Mouse (Mus musculus) forebrain, embryonic 15.5 days (tissue): Measurements from ENCODE around the gene Hspb8. TPM values are rescaled to one million over a fixed set of nuclear protein-coding genes. Genes with fewer than 3 reads are reported as not detected.
A peak's percentile ranks its signal among the peaks of the same experiment; 100 is the strongest.
"Not testable (repeated sequence)": the region's sequence is repeated elsewhere in the genome, so short reads cannot be mapped to it uniquely, and the experiment has no call there.

ENCODE experiments used
- ATAC-seq: fragments of 200-750 bp; cut with Nextera tagmentation; replicated peaks from 2 replicates; pipeline ENCODE4 v1.8.0; 2017; ENCODE audit warnings: mild to moderate bottlenecking, moderate TSS enrichment, moderate library complexity
- H3K27ac ChIP-seq: fragments of 300-500 bp; sonication (generic); replicated peaks from 2 replicates; pipeline ENCODE4 v1.5.1; 2015; ENCODE audit warnings: mild to moderate bottlenecking, inconsistent platforms
- H3K27me3 ChIP-seq: fragments of 300-500 bp; sonication (generic); 2 replicates; pipeline ENCODE4 v1.6.1; 2015; ENCODE audit warnings: inconsistent platforms
- H3K36me3 ChIP-seq: fragments of 300-500 bp; sonication (generic); 2 replicates; pipeline ENCODE4 v1.6.1; 2015; ENCODE audit warnings: mild to moderate bottlenecking, inconsistent platforms
- H3K4me1 ChIP-seq: fragments of 300-500 bp; sonication (generic); 2 replicates; pipeline ENCODE4 v1.6.1; 2015; ENCODE audit warnings: inconsistent platforms
- H3K4me2 ChIP-seq: fragments of 300-500 bp; sonication (generic); replicated peaks from 2 replicates; pipeline ENCODE4 v1.6.1; 2015; ENCODE audit warnings: mild to moderate bottlenecking, inconsistent platforms
- H3K4me3 ChIP-seq: fragments of 300-500 bp; sonication (generic); 2 replicates; pipeline ENCODE4 v1.5.1; 2015; ENCODE audit warnings: mild to moderate bottlenecking, inconsistent platforms
- H3K9ac ChIP-seq: fragments of 300-500 bp; sonication (generic); replicated peaks from 2 replicates; pipeline ENCODE4 v1.6.1; 2015; ENCODE audit warnings: mild to moderate bottlenecking, inconsistent platforms
- H3K9me3 ChIP-seq: fragments of 300-500 bp; sonication (generic); 2 replicates; pipeline ENCODE4 v1.6.1; 2016; ENCODE audit warnings: inconsistent platforms
- WGBS: fragments of 180-500 bp; shearing (Covaris S2); methylation state at CpG from one replicate; pipeline ENCODE4 v1.1.7; 2015; ENCODE audit warnings: mixed read lengths; 5-methylcytosine and 5-hydroxymethylcytosine counted together
- polyA plus RNA-seq: library from polyadenylated mRNA; unstranded; fragments of >200 nt; fragmentation: Nextera tagmentation; extraction: Ambion mirVana; gene quantifications from 2 replicates; pipeline ENCODE4 v1.2.1, GENCODE M21; 2015

Hspb8 gene
- polyA plus RNA-seq, 1 experiment from 2014 or later, result 5.6 TPM

- H3K4me2 ChIP-seq, result no peak overlapping the region
- WGBS, result 60% methylated on average over 10 of the region's 10 CpGs
- no peaks in the 10 kb centered on the region for H3K27me3 ChIP-seq
- no peak overlapping the region for H3K27ac ChIP-seq
- H3K4me3 ChIP-seq, result no peak overlapping the region
- peaks cover 42% of the 10 kb centered on the region for H3K4me1 ChIP-seq
- H3K9ac ChIP-seq, result no peak overlapping the region
- ATAC-seq, result no peak
- no peaks in the 10 kb centered on the region for H3K9me3 ChIP-seq
- H3K36me3 ChIP-seq, result peaks cover 24% of the 10 kb centered on the region; the same call in 1 of the 2 replicates
Observed at GRCm38 (mm10) chr5:116445634-116446367, 23.1 kb upstream of the Hspb8 start.

GRCm38 (mm10) chr5:116444517-116444916 is 21.9 kb upstream of the Hspb8 start:
- no peaks in the 10 kb centered on the region for H3K9me3 ChIP-seq
- H3K36me3 ChIP-seq, result peaks cover 20% of the 10 kb centered on the region; the same call in 1 of the 2 replicates
- H3K27ac ChIP-seq, result peak overlapping the region; percentile 84
- 63% methylated on average over 27 of the region's 27 CpGs for WGBS
- no peak overlapping the region for H3K4me2 ChIP-seq
- H3K4me1 ChIP-seq, result peaks cover 40% of the 10 kb centered on the region
- no peak for ATAC-seq
- H3K27me3 ChIP-seq, result no peaks in the 10 kb centered on the region
- H3K4me3 ChIP-seq, result no peak overlapping the region
- no peak overlapping the region for H3K9ac ChIP-seq

GRCm38 (mm10) chr5:116443459-116443940 is 20.8 kb upstream of the Hspb8 start:
- Histone ChIP-seq H3K4me1 (peaks cover 31% of the 10 kb centered on the region), H3K4me3 (no peak overlapping the region), H3K27me3 (no peaks in the 10 kb centered on the region), H3K27ac (peak overlapping the region; percentile 84), H3K9me3 (no peaks in the 10 kb centered on the region), H3K9ac (no peak overlapping the region), H3K36me3 (peaks cover 20% of the 10 kb centered on the region; the same call in 1 of the 2 replicates), H3K4me2 (no peak overlapping the region)
- peak; percentile 44; the same call in 1 of the 2 replicates for ATAC-seq
- WGBS, result 49% methylated on average over 8 of the region's 8 CpGs

- no peak overlapping the region for H3K9ac ChIP-seq
- 78% methylated on average over 7 of the region's 7 CpGs for WGBS
Observed at GRCm38 (mm10) chr5:116442697-116443458, 20.2 kb upstream of the Hspb8 start.

GRCm38 (mm10) chr5:116440251-116440650 is 17.6 kb upstream of the Hspb8 start:
- Histone ChIP-seq H3K27me3 (no peaks in the 10 kb centered on the region), H3K36me3 (peaks cover 15% of the 10 kb centered on the region; the same call in 1 of the 2 replicates), H3K27ac (no peak overlapping the region), H3K9ac (no peak overlapping the region), H3K9me3 (no peaks in the 10 kb centered on the region), H3K4me1 (peaks cover 27% of the 10 kb centered on the region), H3K4me3 (no peak overlapping the region), H3K4me2 (no peak overlapping the region)
- 58% methylated on average over 4 of the region's 4 CpGs for WGBS
- no peak for ATAC-seq

More at GRCm38 (mm10) chr5:116442697-116443458, 20.2 kb upstream of the Hspb8 start:
- no peak overlapping the region for H3K4me2 ChIP-seq
- H3K4me1 ChIP-seq, result peaks cover 31% of the 10 kb centered on the region
- H3K27me3 ChIP-seq, result no peaks in the 10 kb centered on the region
- no peak for ATAC-seq
- H3K9me3 ChIP-seq, result no peaks in the 10 kb centered on the region
- no peak overlapping the region for H3K4me3 ChIP-seq
- H3K27ac ChIP-seq, result peak overlapping the region; percentile 84
- H3K36me3 ChIP-seq, result peaks cover 20% of the 10 kb centered on the region; the same call in 1 of the 2 replicates

GRCm38 (mm10) chr5:116438328-116438727 is 15.7 kb upstream of the Hspb8 start:
- 31% methylated on average over 4 of the region's 4 CpGs for WGBS
- no peak overlapping the region for H3K4me3 ChIP-seq
- H3K4me1 ChIP-seq, result peaks cover 17% of the 10 kb centered on the region
- ATAC-seq, result no peak
- no peaks in the 10 kb centered on the region for H3K27me3 ChIP-seq
- H3K4me2 ChIP-seq, result no peak overlapping the region
- H3K9ac ChIP-seq, result no peak overlapping the region
- H3K9me3 ChIP-seq, result no peaks in the 10 kb centered on the region
- H3K36me3 ChIP-seq, result 0 out of 2 replicates have a peak, but pooled peaks cover 2% of the 10 kb centered on the region
- no peak overlapping the region for H3K27ac ChIP-seq

- no peaks in the 10 kb centered on the region for H3K36me3 ChIP-seq
- no peak overlapping the region for H3K9ac ChIP-seq
- no peak overlapping the region for H3K4me3 ChIP-seq
- peaks cover 10% of the 10 kb centered on the region for H3K4me1 ChIP-seq
- H3K9me3 ChIP-seq, result no peaks in the 10 kb centered on the region
- H3K4me2 ChIP-seq, result no peak overlapping the region
- ATAC-seq, result peak; percentile 56; the same call in 1 of the 2 replicates
- no peaks in the 10 kb centered on the region for H3K27me3 ChIP-seq
- no peak overlapping the region for H3K27ac ChIP-seq
Observed at GRCm38 (mm10) chr5:116436117-116436516, 13.5 kb upstream of the Hspb8 start.

- Histone ChIP-seq H3K4me3 (no peak overlapping the region), H3K27me3 (no peaks in the 10 kb centered on the region), H3K9me3 (no peaks in the 10 kb centered on the region), H3K36me3 (no peaks in the 10 kb centered on the region), H3K9ac (no peak overlapping the region), H3K4me2 (no peak overlapping the region), H3K27ac (no peak overlapping the region), H3K4me1 (peaks cover 10% of the 10 kb centered on the region)
- ATAC-seq, result 0 out of 2 replicates have a peak, but pooled peaks have one; percentile 34
- 48% methylated on average over 13 of the region's 13 CpGs for WGBS
Observed at GRCm38 (mm10) chr5:116434976-116435850, 12.5 kb upstream of the Hspb8 start.

- Histone ChIP-seq H3K27me3 (no peaks in the 10 kb centered on the region), H3K36me3 (no peaks in the 10 kb centered on the region), H3K4me2 (no peak overlapping the region), H3K9me3 (no peaks in the 10 kb centered on the region), H3K27ac (no peak overlapping the region), H3K4me3 (no peak overlapping the region), H3K4me1 (peaks cover 10% of the 10 kb centered on the region), H3K9ac (no peak overlapping the region)
- WGBS, result 54% methylated on average over 7 of the region's 7 CpGs
- no peak for ATAC-seq
Observed at GRCm38 (mm10) chr5:116432871-116433270, 10.2 kb upstream of the Hspb8 start.

GRCm38 (mm10) chr5:116426701-116427100 is 4.0 kb upstream of the Hspb8 start:
- Histone ChIP-seq H3K4me3 (no peak overlapping the region), H3K4me2 (no peak overlapping the region), H3K9ac (no peak overlapping the region), H3K27me3 (no peaks in the 10 kb centered on the region), H3K27ac (no peak overlapping the region), H3K36me3 (no peaks in the 10 kb centered on the region), H3K4me1 (peaks cover 12% of the 10 kb centered on the region), H3K9me3 (no peaks in the 10 kb centered on the region)
- no peak for ATAC-seq
- 91% methylated on average over 2 of the region's 2 CpGs for WGBS

- 81% methylated on average over 3 of the region's 3 CpGs for WGBS
- not testable (repeated sequence) for H3K4me2 ChIP-seq, H3K27ac ChIP-seq, H3K27me3 ChIP-seq, H3K36me3 ChIP-seq, H3K4me3 ChIP-seq, H3K9me3 ChIP-seq, H3K9ac ChIP-seq, ATAC-seq
- peaks cover 15% of the 10 kb centered on the region for H3K4me1 ChIP-seq
Observed at GRCm38 (mm10) chr5:116425709-116426108, 3.0 kb upstream of the Hspb8 start.
